Mouse (Mus musculus): ENCODE measurements around the gene Odf3l1. TPM values are rescaled to one million over a fixed set of nuclear protein-coding genes. Genes with fewer than 3 reads are reported as not detected.
A peak's percentile ranks its signal among the peaks of the same experiment; 100 is the strongest.

The Odf3l1 gene
- polyA plus RNA-seq, 1 experiment from 2014 or later, result not detected

GRCm38 (mm10) chr9:56886113-56886512 is 21.6 kb upstream of the Odf3l1 start:
- Histone ChIP-seq H3K9me3 (ENCODE audit: control insufficient read depth, low read length) (no peaks in the 10 kb centered on the region), H3K4me1 (replicated peaks; ENCODE audit: control insufficient read depth, insufficient read depth, low read length) (0 out of 2 replicates have a peak, but pooled peaks cover 5% of the 10 kb centered on the region), H3K9ac (no peak overlapping the region), H3K4me3 (replicated peaks; ENCODE audit: low read length) (no peak overlapping the region), H3K27me3 (ENCODE audit: control insufficient read depth, insufficient read depth, low read length) (peaks cover 4% of the 10 kb centered on the region; the same call in 1 of the 2 replicates), H3K4me2 (replicated peaks) (no peak overlapping the region), H3K27ac (no peak overlapping the region), H3K36me3 (replicated peaks; ENCODE audit: control insufficient read depth, insufficient read depth) (no peaks in the 10 kb centered on the region)
- ATAC-seq (ENCODE audit: low FRiP score) (no peak), DNase-seq (ENCODE audit: low spot score) (peak; percentile 32)
- WGBS, result 66% methylated on average over 13 of the region's 13 CpGs

- Histone ChIP-seq H3K4me1 (replicated peaks; ENCODE audit: control insufficient read depth, insufficient read depth, low read length) (no peaks in the 10 kb centered on the region), H3K4me3 (replicated peaks; ENCODE audit: low read length) (no peak overlapping the region), H3K9ac (no peak overlapping the region), H3K27me3 (ENCODE audit: control insufficient read depth, insufficient read depth, low read length) (no peaks in the 10 kb centered on the region), H3K36me3 (replicated peaks; ENCODE audit: control insufficient read depth, insufficient read depth) (no peaks in the 10 kb centered on the region), H3K27ac (no peak overlapping the region), H3K4me2 (replicated peaks) (no peak overlapping the region), H3K9me3 (ENCODE audit: control insufficient read depth, low read length) (no peaks in the 10 kb centered on the region)
- DNase-seq (ENCODE audit: low spot score), result no peak
- ATAC-seq (ENCODE audit: low FRiP score), result no peak
- 85% methylated on average over 4 of the region's 4 CpGs for WGBS
These were observed 19.8 kb upstream of the Odf3l1 start for GRCm38 (mm10) chr9:56884328-56884727.

GRCm38 (mm10) chr9:56883470-56883869 is 19.0 kb upstream of the Odf3l1 start:
- Histone ChIP-seq H3K4me2 (replicated peaks) (no peak overlapping the region), H3K36me3 (replicated peaks; ENCODE audit: control insufficient read depth, insufficient read depth) (no peaks in the 10 kb centered on the region), H3K4me3 (replicated peaks; ENCODE audit: low read length) (no peak overlapping the region), H3K9ac (no peak overlapping the region), H3K27ac (no peak overlapping the region), H3K27me3 (ENCODE audit: control insufficient read depth, insufficient read depth, low read length) (no peaks in the 10 kb centered on the region), H3K9me3 (ENCODE audit: control insufficient read depth, low read length) (no peaks in the 10 kb centered on the region), H3K4me1 (replicated peaks; ENCODE audit: control insufficient read depth, insufficient read depth, low read length) (no peaks in the 10 kb centered on the region)
- ATAC-seq (ENCODE audit: low FRiP score) (no peak), DNase-seq (ENCODE audit: low spot score) (no peak)
- WGBS, result 83% methylated on average over 7 of the region's 7 CpGs

- H3K4me2 ChIP-seq (replicated peaks), result no peak overlapping the region
- H3K9ac ChIP-seq, result no peak overlapping the region
- no peaks in the 10 kb centered on the region for H3K27me3 ChIP-seq (ENCODE audit: control insufficient read depth, insufficient read depth, low read length)
- no peaks in the 10 kb centered on the region for H3K4me1 ChIP-seq (replicated peaks; ENCODE audit: control insufficient read depth, insufficient read depth, low read length)
- H3K27ac ChIP-seq, result no peak overlapping the region
- H3K36me3 ChIP-seq (replicated peaks; ENCODE audit: control insufficient read depth, insufficient read depth), result no peaks in the 10 kb centered on the region
- ATAC-seq (ENCODE audit: low FRiP score), result no peak
- no peak overlapping the region for H3K4me3 ChIP-seq (replicated peaks; ENCODE audit: low read length)
- WGBS, result 81% methylated on average over 12 of the region's 12 CpGs
- no peaks in the 10 kb centered on the region for H3K9me3 ChIP-seq (ENCODE audit: control insufficient read depth, low read length)
- DNase-seq (ENCODE audit: low spot score), result no peak
These were observed 18.3 kb upstream of the Odf3l1 start for GRCm38 (mm10) chr9:56882818-56883217.

- no peak for ATAC-seq (ENCODE audit: low FRiP score)
- H3K9me3 ChIP-seq (ENCODE audit: control insufficient read depth, low read length), result no peaks in the 10 kb centered on the region
- H3K4me1 ChIP-seq (replicated peaks; ENCODE audit: control insufficient read depth, insufficient read depth, low read length), result no peaks in the 10 kb centered on the region
- no peaks in the 10 kb centered on the region for H3K36me3 ChIP-seq (replicated peaks; ENCODE audit: control insufficient read depth, insufficient read depth)
- H3K27ac ChIP-seq, result no peak overlapping the region
- 59% methylated on average over 4 of the region's 4 CpGs for WGBS
- H3K9ac ChIP-seq, result 0 out of 2 replicates have a peak overlapping the region, but pooled peaks have one; percentile 18
- no peaks in the 10 kb centered on the region for H3K27me3 ChIP-seq (ENCODE audit: control insufficient read depth, insufficient read depth, low read length)
- no peak overlapping the region for H3K4me3 ChIP-seq (replicated peaks; ENCODE audit: low read length)
- H3K4me2 ChIP-seq (replicated peaks), result no peak overlapping the region
- DNase-seq (ENCODE audit: low spot score), result no peak
These were observed 17.8 kb upstream of the Odf3l1 start for GRCm38 (mm10) chr9:56882283-56882682.

GRCm38 (mm10) chr9:56881539-56882082 is 17.1 kb upstream of the Odf3l1 start:
- DNase-seq (ENCODE audit: low spot score), result no peak
- H3K4me2 ChIP-seq (replicated peaks), result no peak overlapping the region
- H3K4me3 ChIP-seq (replicated peaks; ENCODE audit: low read length), result no peak overlapping the region
- no peak for ATAC-seq (ENCODE audit: low FRiP score)
- 95% methylated on average over 3 of the region's 3 CpGs for WGBS
- H3K36me3 ChIP-seq (replicated peaks; ENCODE audit: control insufficient read depth, insufficient read depth), result no peaks in the 10 kb centered on the region
- no peaks in the 10 kb centered on the region for H3K27me3 ChIP-seq (ENCODE audit: control insufficient read depth, insufficient read depth, low read length)
- 0 out of 2 replicates have a peak, but pooled peaks cover 3% of the 10 kb centered on the region for H3K4me1 ChIP-seq (replicated peaks; ENCODE audit: control insufficient read depth, insufficient read depth, low read length)
- H3K9me3 ChIP-seq (ENCODE audit: control insufficient read depth, low read length), result no peaks in the 10 kb centered on the region
- no peak overlapping the region for H3K9ac ChIP-seq
- H3K27ac ChIP-seq, result no peak overlapping the region

- no peaks in the 10 kb centered on the region for H3K9me3 ChIP-seq (ENCODE audit: control insufficient read depth, low read length)
- H3K4me2 ChIP-seq (replicated peaks), result no peak overlapping the region
- H3K4me3 ChIP-seq (replicated peaks; ENCODE audit: low read length), result no peak overlapping the region
- WGBS, result 66% methylated on average over 9 of the region's 9 CpGs
- no peak for DNase-seq (ENCODE audit: low spot score)
- no peak overlapping the region for H3K9ac ChIP-seq
- no peaks in the 10 kb centered on the region for H3K36me3 ChIP-seq (replicated peaks; ENCODE audit: control insufficient read depth, insufficient read depth)
- no peak for ATAC-seq (ENCODE audit: low FRiP score)
- no peak overlapping the region for H3K27ac ChIP-seq
- H3K4me1 ChIP-seq (replicated peaks; ENCODE audit: control insufficient read depth, insufficient read depth, low read length), result 0 out of 2 replicates have a peak, but pooled peaks cover 6% of the 10 kb centered on the region
- H3K27me3 ChIP-seq (ENCODE audit: control insufficient read depth, insufficient read depth, low read length), result no peaks in the 10 kb centered on the region
These were observed 16.3 kb upstream of the Odf3l1 start for GRCm38 (mm10) chr9:56880790-56881189.

- 77% methylated on average over 5 of the region's 5 CpGs for WGBS
- no peak overlapping the region for H3K27ac ChIP-seq
- H3K9me3 ChIP-seq (ENCODE audit: control insufficient read depth, low read length), result no peaks in the 10 kb centered on the region
These were observed 12.8 kb upstream of the Odf3l1 start for GRCm38 (mm10) chr9:56877284-56877683.

GRCm38 (mm10) chr9:56876784-56877183 is 12.3 kb upstream of the Odf3l1 start:
- Histone ChIP-seq H3K4me2 (replicated peaks) (no peak overlapping the region), H3K27me3 (ENCODE audit: control insufficient read depth, insufficient read depth, low read length) (no peaks in the 10 kb centered on the region), H3K9me3 (ENCODE audit: control insufficient read depth, low read length) (no peaks in the 10 kb centered on the region), H3K4me3 (replicated peaks; ENCODE audit: low read length) (no peak overlapping the region), H3K27ac (no peak overlapping the region), H3K4me1 (replicated peaks; ENCODE audit: control insufficient read depth, insufficient read depth, low read length) (0 out of 2 replicates have a peak, but pooled peaks cover 6% of the 10 kb centered on the region), H3K36me3 (replicated peaks; ENCODE audit: control insufficient read depth, insufficient read depth) (no peaks in the 10 kb centered on the region), H3K9ac (no peak overlapping the region)
- DNase-seq (ENCODE audit: low spot score), result no peak
- ATAC-seq (ENCODE audit: low FRiP score), result no peak
- 36% methylated on average over 9 of the region's 9 CpGs for WGBS

More at GRCm38 (mm10) chr9:56877284-56877683, 12.8 kb upstream of the Odf3l1 start:
- no peaks in the 10 kb centered on the region for H3K36me3 ChIP-seq (replicated peaks; ENCODE audit: control insufficient read depth, insufficient read depth)
- no peak overlapping the region for H3K4me2 ChIP-seq (replicated peaks)
- no peak for DNase-seq (ENCODE audit: low spot score)
- no peak overlapping the region for H3K4me3 ChIP-seq (replicated peaks; ENCODE audit: low read length)
- 0 out of 2 replicates have a peak, but pooled peaks cover 6% of the 10 kb centered on the region for H3K4me1 ChIP-seq (replicated peaks; ENCODE audit: control insufficient read depth, insufficient read depth, low read length)
- no peak overlapping the region for H3K9ac ChIP-seq
- no peaks in the 10 kb centered on the region for H3K27me3 ChIP-seq (ENCODE audit: control insufficient read depth, insufficient read depth, low read length)
- ATAC-seq (ENCODE audit: low FRiP score), result no peak

GRCm38 (mm10) chr9:56873097-56873496 is 8.6 kb upstream of the Odf3l1 start:
- Histone ChIP-seq H3K27ac (no peak overlapping the region), H3K4me2 (replicated peaks) (no peak overlapping the region), H3K27me3 (ENCODE audit: control insufficient read depth, insufficient read depth, low read length) (no peaks in the 10 kb centered on the region), H3K4me1 (replicated peaks; ENCODE audit: control insufficient read depth, insufficient read depth, low read length) (peaks cover 16% of the 10 kb centered on the region; the same call in 1 of the 2 replicates), H3K9me3 (ENCODE audit: control insufficient read depth, low read length) (no peaks in the 10 kb centered on the region), H3K36me3 (replicated peaks; ENCODE audit: control insufficient read depth, insufficient read depth) (no peaks in the 10 kb centered on the region), H3K4me3 (replicated peaks; ENCODE audit: low read length) (no peak overlapping the region), H3K9ac (no peak overlapping the region)
- DNase-seq (ENCODE audit: low spot score) (no peak), ATAC-seq (ENCODE audit: low FRiP score) (no peak)
- WGBS, result 70% methylated on average over 1 of the region's 1 CpGs
